Mouse (Mus musculus): ENCODE results near the gene Stag1.
"Not testable (repeated sequence)": the region's sequence is repeated elsewhere in the genome, so short reads cannot be mapped to it uniquely, and the experiment has no call there.

Stag1 gene

DNA sequence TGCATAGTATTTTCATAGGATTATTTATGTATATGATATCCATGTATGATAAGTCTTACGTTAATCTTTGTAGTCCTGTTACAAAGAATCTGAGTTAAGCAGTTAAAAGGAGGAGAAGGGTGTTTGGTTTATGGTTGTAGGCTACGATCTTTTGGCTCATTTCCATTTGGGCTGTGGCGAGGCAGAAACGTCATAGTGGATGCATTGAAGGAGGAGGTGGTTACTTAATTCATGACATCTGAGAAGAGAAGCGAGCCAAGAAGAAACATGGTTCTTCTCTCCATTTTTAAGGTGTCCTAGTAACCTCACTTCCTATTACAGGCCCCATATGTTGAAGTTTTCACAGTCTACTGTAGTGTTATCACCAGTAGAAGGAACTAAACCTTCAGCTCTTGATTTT is 72.6 kb downstream of the Stag1 start:
- no peak for DNase-seq (ENCODE audit: extremely low read depth, insufficient read length, low spot score)

DNA sequence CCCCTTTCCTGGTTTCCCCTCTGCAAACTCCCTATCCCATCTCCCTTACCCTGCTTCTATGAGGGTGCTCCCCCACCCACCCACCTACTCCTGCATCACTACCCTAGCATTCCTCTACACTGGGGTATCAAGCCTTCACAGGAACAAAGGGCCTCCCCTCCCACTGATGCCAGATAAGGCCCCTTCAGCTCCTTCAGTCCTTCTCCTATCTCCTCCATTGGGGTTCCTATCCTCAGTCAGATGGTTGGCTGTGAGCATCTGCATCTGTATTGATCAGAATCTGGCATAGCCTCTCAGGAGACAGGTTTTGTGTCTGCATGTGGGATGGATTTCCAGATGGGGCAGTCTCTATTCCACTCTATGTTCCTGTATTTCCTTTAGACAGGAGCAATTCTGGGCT is 81.4 kb downstream of the Stag1 start:
- DNase-seq (ENCODE audit: extremely low read depth, insufficient read length, low spot score), result no peak

DNA sequence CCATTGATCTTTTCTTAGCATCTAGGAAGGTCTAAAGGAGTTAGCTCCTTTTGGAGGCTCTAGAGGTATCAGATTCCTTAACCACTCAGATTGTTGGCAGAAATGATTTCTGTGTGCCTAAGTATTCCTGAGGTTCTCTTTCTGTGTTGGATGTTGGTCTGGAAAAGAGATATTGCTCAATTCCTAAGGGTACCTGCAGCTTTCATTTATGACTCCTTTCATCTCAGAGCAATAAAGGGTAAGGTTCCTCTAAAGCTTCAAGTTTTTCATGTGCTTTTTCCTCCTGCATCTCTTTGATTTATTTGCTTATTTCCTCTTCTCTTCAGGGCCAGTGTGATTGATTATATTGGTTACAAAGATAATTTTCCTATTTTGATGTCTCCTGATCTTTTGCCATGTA is 84.7 kb downstream of the Stag1 start:
- no peak for DNase-seq (ENCODE audit: extremely low read depth, insufficient read length, low spot score)

DNA sequence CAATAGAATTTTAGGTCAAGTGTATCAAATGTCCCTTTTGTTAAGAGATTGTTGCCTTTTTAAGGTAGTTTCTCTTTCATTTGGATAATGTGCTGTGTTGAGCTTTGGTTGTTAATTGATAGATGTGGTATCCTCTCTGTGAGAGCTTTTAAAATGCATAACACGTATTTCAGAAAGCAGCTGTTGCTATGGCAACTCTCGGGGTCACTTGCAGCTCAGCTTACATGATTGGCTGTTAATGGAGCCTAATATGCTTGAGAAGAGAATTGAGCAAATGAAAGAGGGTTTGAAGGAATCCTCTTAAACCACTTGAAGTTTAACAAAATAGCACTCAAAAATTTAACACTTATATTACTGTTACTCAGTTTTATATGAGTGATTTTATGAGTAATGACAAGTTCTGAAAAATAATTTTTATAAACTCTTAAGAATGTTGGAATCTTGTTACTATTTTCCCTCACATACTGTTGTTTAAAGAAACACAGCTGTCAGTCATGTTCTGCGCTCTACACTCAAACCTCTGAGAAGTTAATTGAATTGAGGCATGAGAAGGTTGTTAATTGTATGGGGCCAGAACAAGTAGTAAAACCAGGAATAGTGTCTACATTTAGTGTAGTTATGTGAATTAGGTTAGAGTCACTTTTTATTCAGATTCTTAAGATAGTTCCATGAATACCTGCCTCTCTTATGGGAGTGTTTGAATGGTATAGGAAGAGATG is 88.3 kb downstream of the Stag1 start:
- no peak for DNase-seq (ENCODE audit: extremely low read depth, insufficient read length, low spot score)

DNA sequence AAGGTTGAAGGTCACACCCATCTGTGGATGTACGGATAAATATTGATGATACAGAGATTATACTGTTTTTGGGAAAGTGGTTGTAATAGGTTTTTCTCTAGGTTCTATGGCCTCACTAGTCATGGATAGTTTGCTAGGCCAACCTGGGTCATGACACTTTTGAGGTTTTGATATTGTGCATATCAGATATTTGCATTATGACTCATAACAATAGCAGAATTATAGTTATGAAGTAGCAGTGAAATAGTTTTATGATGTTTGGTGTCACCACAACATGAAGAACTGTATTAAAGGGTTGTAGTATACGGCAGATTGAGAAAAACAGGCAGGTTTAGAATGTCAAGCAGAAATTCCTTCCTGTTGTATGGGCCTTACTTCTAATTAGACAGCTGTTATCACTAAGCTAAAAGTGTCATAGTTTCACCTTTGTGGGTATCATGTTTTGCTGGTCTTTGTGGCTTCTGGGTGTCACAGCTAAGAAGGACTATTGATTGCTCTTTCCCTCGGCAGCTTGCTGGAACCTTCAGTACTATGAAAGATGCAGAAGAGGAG is 92.2 kb downstream of the Stag1 start:
- no peak for DNase-seq (ENCODE audit: extremely low read depth, insufficient read length, low spot score)

DNA sequence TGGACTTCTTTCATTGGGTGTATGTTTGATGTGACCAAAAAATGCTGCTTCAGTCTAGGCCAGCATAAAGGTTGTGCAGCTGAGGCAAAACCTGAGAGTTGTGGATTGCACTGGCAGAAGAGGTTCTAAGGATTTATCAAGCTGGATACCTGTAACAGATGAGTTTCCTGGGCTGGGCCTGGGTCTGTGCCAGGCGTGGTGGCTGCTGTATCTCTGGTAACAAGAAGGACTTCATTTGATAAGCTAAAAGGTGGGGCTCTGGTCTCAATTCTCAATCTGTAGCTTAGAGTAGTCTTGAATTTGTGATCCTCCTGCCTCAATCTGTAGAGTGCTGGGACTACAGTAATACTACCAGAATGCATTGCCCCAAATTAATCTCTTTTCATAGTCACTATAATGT is 94.6 kb downstream of the Stag1 start:
- DNase-seq (ENCODE audit: extremely low read depth, insufficient read length, low spot score), result no peak

DNA sequence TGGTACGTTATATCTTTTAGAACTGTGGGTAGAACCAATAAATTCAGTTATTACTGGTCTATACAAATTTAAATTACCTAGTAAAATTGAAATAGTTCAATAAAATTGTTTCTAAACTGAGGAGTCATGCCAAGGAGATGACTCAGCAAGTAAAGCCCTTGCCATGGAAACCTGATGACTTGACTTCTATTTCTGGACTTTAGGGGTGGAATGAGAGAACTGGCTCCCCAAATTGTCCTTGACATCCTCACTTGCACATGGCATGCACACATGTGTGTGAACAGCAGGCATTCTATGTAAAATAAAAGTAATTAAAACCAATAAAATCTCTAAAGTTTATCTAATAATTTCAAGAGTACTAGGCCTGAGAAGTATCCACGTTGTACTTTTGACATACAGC is 98.9 kb downstream of the Stag1 start:
- no peak for DNase-seq (ENCODE audit: extremely low read depth, insufficient read length, low spot score)

DNA sequence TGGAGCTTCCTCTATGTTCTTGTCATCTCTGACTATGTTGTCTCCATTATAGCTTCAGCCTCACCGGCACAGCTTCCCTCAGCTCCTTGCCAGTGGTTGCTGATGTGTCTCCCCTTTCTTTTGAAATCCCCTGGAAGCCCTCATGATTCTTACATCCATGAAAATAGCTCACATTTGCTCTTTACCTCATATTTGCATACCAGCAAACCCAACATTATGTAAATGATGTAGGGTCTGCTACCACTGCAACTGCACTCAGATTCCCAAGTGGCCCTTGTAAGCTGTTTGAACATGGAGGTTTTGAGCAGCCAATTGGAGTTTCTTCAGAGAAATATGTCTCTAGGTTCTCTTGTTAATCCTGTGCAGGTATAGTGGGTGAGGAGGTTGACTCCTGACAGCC is 110.0 kb downstream of the Stag1 start:
- DNase-seq (ENCODE audit: extremely low read depth, insufficient read length, low spot score), result no peak

DNA sequence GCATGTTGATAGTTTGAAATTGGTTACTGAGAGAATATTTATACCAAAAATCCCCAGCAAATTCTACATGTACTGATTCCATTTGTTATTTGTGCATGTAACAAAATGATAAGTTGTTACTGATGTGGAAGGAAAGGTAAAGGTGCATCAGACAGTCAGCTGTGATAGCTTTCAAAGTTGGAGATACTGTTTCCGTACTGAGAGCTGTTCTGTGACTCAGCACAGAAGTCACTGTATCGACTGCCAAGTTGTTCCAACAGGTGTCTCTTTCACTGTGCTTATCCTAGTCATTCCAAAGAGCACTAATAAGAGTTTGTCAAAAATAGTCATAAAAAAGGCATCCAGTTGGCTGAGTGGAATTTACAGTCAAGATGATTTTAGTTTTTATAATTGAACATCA is 114.1 kb downstream of the Stag1 start:
- no peak for DNase-seq (ENCODE audit: extremely low read depth, insufficient read length, low spot score)

DNA sequence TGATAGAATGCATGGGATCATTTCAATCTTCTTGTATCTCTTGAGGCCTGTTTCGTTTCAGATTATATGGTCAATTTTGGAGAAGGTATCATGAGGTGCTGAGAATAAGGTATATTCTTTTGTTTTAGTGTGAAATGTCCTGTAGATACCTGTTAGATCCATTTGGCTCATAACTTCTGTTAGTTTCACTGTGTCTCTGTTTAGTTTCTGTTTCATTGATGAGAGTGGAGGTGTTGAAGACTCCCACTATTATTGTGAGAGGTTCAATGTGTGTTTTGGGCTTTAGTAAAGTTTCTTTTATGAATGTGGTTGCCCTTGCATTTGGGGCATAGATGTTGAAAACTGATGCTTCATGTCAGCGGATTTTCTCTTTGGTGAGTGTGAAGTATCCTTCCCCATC is 127.2 kb downstream of the Stag1 start:
- not testable (repeated sequence) for DNase-seq (ENCODE audit: extremely low read depth, insufficient read length, low spot score)

DNA sequence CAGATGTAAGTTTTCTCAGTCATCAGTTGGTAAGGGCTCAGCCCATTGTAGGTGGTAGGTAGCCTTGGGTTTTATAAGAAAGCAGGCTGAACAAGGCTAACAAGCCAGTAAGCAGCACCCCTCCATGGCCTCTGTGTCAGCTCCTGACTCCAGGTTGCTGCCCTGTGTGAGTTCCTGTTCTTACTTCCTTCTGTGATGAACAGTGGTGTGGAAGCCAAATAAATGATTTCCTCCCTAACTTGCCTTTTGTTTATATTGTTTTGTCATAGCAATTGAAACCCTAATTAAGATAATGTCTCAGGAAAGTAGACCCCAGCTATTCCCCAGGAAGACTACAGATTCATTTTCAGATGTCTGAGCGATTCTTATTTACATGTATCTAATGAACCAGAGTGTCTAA is 134.2 kb downstream of the Stag1 start:
- DNase-seq (ENCODE audit: extremely low read depth, insufficient read length, low spot score), result no peak

DNA sequence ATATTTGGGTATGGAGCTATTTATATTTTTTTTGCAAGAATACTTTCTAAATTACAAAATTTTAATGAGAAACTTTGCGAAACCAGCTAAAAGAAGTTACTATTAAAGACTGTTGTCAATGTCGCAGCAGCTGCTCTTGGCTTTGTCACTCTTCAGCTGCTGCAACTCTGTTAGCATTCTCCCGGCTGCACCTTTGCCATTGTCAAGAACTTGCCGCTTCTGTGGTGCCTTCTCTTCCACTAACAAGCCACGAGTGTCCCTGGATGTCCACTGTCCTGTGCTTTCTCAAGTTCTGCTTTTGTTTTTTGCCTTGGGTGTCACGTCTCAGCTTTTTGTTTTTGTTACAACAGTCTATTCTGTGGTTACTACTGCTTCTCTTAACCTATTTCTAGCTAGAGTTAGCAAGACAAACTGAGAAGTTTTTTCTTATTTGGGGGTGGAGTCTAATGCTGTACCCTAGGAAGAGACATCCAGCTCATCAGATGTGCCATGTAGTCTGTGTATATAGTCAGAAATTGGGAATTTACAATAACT is 136.4 kb downstream of the Stag1 start:
- DNase-seq (ENCODE audit: extremely low read depth, insufficient read length, low spot score), result no peak

DNA sequence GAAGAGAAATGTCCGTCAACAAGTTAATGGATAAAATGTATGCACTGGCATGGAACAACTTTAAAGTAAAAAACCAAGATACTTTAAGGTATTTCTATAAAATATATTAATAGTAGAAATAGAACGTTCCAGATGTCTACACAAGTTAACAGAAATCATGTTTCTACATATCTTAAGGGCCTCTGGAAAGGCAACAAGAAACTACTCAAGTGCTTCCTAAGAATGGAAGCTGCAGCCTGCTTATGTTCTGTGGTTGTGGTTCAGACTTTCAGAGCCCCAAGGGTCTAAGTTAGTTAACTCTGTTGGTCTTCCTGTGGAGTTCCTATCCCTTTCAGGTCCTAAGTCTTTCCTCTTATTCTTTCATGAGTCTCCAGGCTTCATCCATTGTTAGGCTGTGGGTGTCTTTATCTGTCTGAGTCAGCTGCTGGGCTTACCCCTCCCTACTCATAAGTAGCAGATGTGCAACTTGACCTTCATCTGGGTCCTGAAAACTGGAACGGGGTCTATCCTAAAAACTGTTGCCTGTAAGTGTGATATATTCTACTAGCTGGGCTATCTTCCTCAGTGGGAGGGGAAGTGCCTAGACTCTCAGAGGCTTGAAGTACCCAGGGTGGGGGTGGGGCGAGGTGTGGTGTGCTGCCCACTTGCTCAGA is 138.5 kb downstream of the Stag1 start:
- no peak for DNase-seq (ENCODE audit: extremely low read depth, insufficient read length, low spot score)

DNA sequence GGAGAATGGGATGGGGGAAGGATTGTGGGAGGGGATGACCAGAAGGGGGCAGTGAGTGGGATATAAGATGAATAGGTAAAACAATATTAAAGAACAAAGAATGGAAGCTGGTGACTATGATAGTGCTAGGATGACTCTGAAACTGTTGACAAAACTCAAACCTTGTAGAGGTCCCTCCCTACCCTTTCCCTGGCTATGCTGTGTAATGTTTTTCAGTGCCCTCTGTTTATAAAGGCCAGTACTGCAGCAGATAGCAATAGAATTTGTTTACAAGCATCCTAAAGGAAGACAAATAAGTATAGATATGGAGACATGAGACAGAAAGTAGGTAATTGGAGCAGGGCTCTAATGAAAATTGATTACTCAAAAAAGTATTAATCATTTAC is 139.0 kb downstream of the Stag1 start:
- no peak for DNase-seq (ENCODE audit: extremely low read depth, insufficient read length, low spot score)

DNA sequence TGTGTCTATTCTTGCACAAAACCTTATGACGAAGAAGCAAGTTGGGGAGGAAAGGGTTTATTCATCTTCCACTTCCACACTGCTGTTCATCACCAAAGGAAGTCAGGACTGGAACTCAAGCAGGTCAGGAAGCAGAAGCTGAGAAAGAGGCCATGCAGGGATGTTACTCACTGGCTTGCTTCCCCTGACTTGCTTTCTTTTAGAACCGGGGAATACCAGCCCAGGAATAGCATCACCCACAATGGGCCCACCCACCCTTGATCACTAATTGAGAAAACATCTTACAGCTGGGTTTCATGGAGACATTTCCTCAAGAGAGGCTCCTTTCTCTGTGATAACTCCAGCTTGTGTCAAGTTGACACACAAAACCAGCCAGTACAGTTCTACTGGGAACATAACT is 179.6 kb downstream of the Stag1 start:
- not testable (repeated sequence) for DNase-seq (ENCODE audit: extremely low read depth, insufficient read length, low spot score)

DNA sequence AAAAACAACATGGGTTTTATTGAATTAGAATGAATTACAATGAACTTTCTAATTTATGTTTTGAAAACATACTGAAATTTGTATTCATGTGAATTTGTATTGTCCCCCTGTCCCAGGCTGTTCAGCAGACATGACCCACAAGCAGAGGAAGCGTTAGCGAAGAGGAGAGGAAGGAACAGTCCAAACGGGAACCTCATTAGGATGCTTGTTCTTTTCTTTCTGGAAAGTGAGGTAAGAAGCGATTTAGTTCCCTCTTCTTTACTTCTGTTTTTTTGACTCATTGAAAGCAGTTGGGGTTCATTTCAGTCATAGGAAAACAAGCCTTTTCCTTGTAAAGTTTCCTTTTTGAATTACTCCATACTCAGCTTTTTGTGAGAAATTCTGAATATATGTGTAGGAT is 268.4 kb downstream of the Stag1 start:
- no peak for DNase-seq (ENCODE audit: extremely low read depth, insufficient read length, low spot score)

DNA sequence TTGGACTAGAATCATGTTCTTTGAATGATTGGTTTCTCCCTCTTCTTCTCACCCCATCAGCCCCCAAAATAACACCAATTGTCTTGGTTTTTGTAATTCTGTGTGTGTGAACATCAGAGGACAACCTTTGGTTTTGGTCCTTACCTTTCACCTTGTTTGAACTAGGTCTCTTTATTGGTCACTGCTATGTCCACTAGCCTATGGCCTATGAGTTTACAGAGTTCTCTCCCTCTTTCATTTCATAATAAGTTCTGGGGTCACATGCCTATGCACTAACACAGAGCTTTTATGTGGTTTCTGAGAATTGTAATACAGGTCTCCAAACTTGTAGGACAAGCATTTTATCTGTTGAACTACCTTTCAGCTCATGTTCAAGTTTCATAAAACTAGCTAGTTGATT is 272.0 kb downstream of the Stag1 start:
- no peak for DNase-seq (ENCODE audit: extremely low read depth, insufficient read length, low spot score)

DNA sequence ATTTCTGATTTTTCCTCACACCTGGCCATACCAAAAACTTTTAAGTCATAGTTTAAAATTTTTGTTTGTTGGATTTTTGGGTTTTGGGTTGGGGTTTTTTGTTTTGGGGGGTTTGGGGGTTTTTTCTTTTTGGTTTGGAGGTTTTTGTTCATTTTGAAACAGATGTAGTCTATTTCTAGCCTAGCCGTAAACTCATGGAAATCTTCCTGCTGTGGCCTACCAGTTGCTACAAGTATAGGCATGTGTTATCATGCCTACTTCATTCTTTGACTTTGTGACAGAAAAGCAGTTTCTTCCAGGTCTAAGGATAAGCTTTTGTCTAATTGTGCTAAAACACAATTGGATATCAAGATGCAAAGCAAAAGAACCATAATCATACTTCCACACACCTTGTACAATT is 298.5 kb downstream of the Stag1 start:
- no peak for DNase-seq (ENCODE audit: extremely low read depth, insufficient read length, low spot score)

DNA sequence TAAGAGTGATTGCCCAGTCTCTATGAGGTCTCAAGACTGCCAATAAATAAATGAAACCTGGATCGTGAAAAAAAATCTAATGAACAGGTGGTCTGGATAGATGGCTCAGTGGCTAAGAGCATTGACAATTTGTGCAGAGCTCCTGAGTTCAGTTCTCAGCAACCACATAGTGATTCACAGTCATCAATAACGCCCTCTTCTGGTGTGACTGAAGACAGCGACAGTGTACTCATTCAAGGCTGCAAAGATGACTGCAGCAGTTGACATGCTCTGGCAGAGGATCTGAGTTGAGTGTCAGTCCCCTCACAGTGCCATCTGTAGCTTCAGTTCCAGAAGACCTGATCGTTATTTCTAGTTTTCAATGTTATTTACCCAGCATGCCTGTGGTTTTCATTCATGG is 300.4 kb downstream of the Stag1 start:
- no peak for DNase-seq (ENCODE audit: extremely low read depth, insufficient read length, low spot score)

DNA sequence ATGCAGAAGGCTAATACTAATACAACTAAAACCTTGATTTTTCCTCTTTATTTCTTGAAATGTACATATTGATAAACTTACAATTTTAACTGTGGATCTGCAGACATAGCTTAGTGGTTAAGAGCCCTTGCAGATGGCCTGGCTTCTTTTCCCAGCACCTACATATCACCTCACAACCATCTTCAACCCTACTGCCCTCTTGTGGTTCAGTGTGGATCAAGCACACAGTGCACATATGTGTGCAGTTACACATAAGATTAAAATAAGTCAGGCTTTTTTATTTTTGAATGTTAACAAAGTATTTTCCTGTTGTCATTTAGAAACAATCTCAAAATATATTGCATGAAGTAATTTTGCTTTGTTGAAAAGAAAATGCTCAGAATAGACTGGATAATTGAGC is 312.8 kb downstream of the Stag1 start:
- DNase-seq (ENCODE audit: extremely low read depth, insufficient read length, low spot score), result no peak

DNA sequence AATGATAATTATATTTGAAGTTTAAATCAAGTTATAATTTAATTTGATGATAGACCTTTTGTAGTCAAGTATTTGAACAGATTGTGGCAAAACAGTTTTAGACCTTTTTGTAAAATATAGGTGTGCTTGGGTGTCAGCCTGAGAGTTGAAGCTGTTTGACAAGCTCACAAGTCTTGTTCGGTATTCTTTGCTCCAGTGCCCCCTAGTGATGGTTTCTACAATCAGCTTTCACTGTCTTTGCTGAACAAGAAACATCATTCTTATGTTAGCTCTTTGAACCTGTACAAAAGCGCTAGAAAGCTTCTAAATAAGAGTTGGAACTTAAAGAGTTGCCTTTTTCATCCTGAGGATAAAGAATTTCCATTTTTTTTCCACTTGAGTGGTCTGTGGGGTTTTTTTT is 319.5 kb downstream of the Stag1 start:
- peak; percentile 34 for DNase-seq (ENCODE audit: extremely low read depth, insufficient read length, low spot score)

DNA sequence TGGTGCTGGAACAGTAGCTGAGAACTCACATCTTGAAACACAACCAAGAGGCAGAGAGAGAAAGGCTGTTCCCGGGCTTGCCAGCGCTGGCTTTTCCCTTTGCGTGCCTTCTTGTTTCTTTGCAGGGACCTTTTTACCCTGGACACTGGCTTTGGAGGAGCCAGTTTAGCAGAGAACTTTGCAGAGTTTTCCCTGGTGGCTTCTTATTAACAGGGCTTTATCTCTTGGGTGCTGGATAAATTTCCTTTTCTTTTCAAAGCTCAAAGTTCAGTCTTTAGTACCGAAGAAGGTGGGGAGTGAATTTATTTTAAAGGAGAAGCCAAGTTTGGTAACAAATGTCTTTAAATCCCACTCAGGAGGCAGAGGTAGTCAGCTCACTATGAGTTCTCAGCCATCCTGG is 329.0 kb downstream of the Stag1 start:
- DNase-seq (ENCODE audit: extremely low read depth, insufficient read length, low spot score), result no peak

All from 3134 (cell line).